Mouse (Mus musculus): ENCODE measurements at regions not wholly inside any gene's neighbourhood (a gene's known extent, or its start where the extent isn't known, plus 50 kb on each side); places are given as distances from the start of the nearest gene placed in this dataset.

DNA sequence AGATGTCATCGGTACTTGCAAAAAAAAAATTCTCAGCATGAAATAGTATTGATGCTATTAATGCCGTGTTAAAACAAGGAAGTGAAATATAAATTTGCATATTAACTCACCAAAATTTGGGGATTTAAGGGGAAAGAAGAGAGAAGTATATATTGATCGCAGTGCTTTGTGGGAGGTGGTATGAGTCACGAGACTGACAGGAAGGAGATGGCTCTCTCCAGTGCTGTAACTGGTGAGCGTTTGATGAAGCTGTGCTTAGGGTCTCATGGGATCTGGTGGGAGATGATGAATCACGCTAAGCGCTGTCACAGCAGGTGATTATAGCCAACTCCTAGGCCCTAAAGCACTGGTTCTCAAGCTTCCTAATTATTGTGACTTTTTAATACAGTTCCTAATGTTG lies 133.8 kb upstream of the Atxn1 start:
- TF ChIP-seq MYOG (IDR thresholded peaks at IDR 0.05; ENCODE audit: control insufficient read depth, extremely low read depth, insufficient read length) (no peak), MYOD1 (IDR thresholded peaks at IDR 0.05; ENCODE audit: control insufficient read depth, insufficient read length, low read depth) (no peak), CEBPB (IDR thresholded peaks at IDR 0.05; ENCODE audit: low read depth) (no peak), CTCF (IDR thresholded peaks at IDR 0.05; ENCODE audit: control insufficient read depth, insufficient read depth, insufficient read length) (no peak), USF1 (IDR thresholded peaks at IDR 0.05; ENCODE audit: low read depth) (no peak), FOSL1 (IDR thresholded peaks at IDR 0.05; ENCODE audit: insufficient read depth, low read length, poor library complexity, severe bottlenecking) (no peak)
- Histone ChIP-seq H3ac (ENCODE audit: control insufficient read depth, insufficient read length, low read depth) (no peak overlapping the region), H3K79me2 (ENCODE audit: control insufficient read depth, insufficient read depth) (no peaks in the 10 kb centered on the region), H3K36me3 (ENCODE audit: control insufficient read depth, insufficient read depth) (no peaks in the 10 kb centered on the region), H3K27me3 (ENCODE audit: control insufficient read depth, insufficient read depth, insufficient read length) (no peaks in the 10 kb centered on the region), H3K4me3 (ENCODE audit: insufficient read depth, poor library complexity, severe bottlenecking) (no peak overlapping the region), H3K79me3 (ENCODE audit: low read depth) (no peaks in the 10 kb centered on the region)

DNA sequence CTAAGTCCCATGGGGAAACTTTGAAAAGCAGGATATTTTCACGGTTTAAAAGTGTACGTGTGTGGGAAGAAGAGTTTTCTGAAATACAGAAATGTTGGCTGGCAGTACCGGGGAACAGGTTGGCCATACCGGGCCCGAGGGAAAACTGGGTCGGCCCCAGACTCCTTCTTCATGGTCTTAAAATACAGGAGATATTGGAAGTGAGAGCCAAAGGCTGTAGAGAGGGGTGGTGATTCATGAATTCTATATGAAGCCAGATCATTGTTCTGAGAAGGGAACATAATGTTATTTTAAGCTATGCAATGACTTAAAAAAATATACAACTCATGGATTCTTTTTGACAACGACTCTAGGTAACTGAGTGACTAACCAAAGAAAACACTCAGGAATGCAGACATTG lies 133.3 kb upstream of the Atxn1 start:
- H3K36me3 ChIP-seq (ENCODE audit: control insufficient read depth, insufficient read depth), result no peaks in the 10 kb centered on the region
- H3ac ChIP-seq (ENCODE audit: control insufficient read depth, insufficient read length, low read depth), result no peak overlapping the region
- H3K4me3 ChIP-seq (ENCODE audit: insufficient read depth, poor library complexity, severe bottlenecking), result no peak overlapping the region
- no peaks in the 10 kb centered on the region for H3K27me3 ChIP-seq (ENCODE audit: control insufficient read depth, insufficient read depth, insufficient read length)
- TF ChIP-seq MAX (IDR thresholded peaks at IDR 0.05), result no peak
- TF ChIP-seq CEBPB (IDR thresholded peaks at IDR 0.05; ENCODE audit: low read depth), result no peak
- TF ChIP-seq USF1 (IDR thresholded peaks at IDR 0.05; ENCODE audit: low read depth), result no peak
- TF ChIP-seq CTCF (IDR thresholded peaks at IDR 0.05; ENCODE audit: control insufficient read depth, insufficient read depth, insufficient read length), result no peak
- TF ChIP-seq FOSL1 (IDR thresholded peaks at IDR 0.05; ENCODE audit: insufficient read depth, low read length, poor library complexity, severe bottlenecking), result no peak
- no peaks in the 10 kb centered on the region for H3K79me2 ChIP-seq (ENCODE audit: control insufficient read depth, insufficient read depth)
- H3K79me3 ChIP-seq (ENCODE audit: low read depth), result no peaks in the 10 kb centered on the region

DNA sequence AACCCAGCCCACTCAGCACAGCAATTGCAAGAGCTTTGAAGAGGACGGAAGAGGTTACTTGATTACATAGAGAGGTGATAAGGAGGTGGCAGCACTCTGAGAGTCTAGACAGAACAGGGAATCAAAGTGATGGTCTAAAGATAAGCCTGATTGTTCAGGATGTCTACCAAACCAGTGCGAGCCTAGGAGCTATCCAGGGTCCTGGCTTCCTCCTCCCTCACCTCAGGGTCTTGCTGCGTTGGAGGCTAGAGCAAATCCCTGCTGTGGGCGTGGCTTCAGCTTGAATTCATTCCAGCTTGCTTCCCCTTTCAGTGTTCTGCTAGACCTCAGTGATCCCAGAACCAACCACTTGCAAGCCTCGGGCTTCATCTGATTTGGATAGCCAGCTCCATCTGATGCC lies 132.2 kb upstream of the Atxn1 start:
- Histone ChIP-seq H3K36me3 (ENCODE audit: control insufficient read depth, insufficient read depth) (no peaks in the 10 kb centered on the region), H3K4me3 (ENCODE audit: insufficient read depth, poor library complexity, severe bottlenecking) (no peak overlapping the region), H3ac (ENCODE audit: control insufficient read depth, insufficient read length, low read depth) (no peak overlapping the region), H3K79me2 (ENCODE audit: control insufficient read depth, insufficient read depth) (no peaks in the 10 kb centered on the region), H3K79me3 (ENCODE audit: low read depth) (no peaks in the 10 kb centered on the region), H3K27me3 (ENCODE audit: control insufficient read depth, insufficient read depth, insufficient read length) (no peaks in the 10 kb centered on the region)
- TF ChIP-seq CEBPB (IDR thresholded peaks at IDR 0.05; ENCODE audit: low read depth) (no peak), MAX (IDR thresholded peaks at IDR 0.05) (no peak), MYOG (IDR thresholded peaks at IDR 0.05; ENCODE audit: control insufficient read depth, extremely low read depth, insufficient read length) (no peak), FOSL1 (IDR thresholded peaks at IDR 0.05; ENCODE audit: insufficient read depth, low read length, poor library complexity, severe bottlenecking) (no peak), USF1 (IDR thresholded peaks at IDR 0.05; ENCODE audit: low read depth) (no peak), MYOD1 (IDR thresholded peaks at IDR 0.05; ENCODE audit: control insufficient read depth, insufficient read length, low read depth) (no peak), CTCF (IDR thresholded peaks at IDR 0.05; ENCODE audit: control insufficient read depth, insufficient read depth, insufficient read length) (no peak)

DNA sequence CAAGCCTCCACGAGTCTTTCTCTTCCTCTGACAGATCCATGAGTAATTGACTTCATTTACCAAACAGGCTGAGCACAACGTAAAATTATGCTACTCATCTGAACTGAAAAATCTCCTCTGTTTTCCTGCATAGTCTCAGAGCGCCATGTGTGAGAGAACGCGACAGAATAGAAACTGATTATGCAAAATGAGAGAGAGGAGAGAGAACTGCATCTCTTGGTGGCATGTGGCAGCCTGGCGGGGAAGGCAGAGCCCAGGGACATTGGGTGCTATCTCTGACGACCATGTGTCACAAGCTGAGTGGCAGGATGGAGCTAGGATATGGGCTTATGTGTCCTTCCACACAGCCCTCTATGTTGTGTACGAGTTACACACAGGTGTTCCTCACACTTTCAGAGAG lies 131.6 kb upstream of the Atxn1 start:
- TF ChIP-seq MAX (IDR thresholded peaks at IDR 0.05) (no peak), CEBPB (IDR thresholded peaks at IDR 0.05; ENCODE audit: low read depth) (no peak), MYOG (IDR thresholded peaks at IDR 0.05; ENCODE audit: control insufficient read depth, extremely low read depth, insufficient read length) (no peak), FOSL1 (IDR thresholded peaks at IDR 0.05; ENCODE audit: insufficient read depth, low read length, poor library complexity, severe bottlenecking) (no peak), CTCF (IDR thresholded peaks at IDR 0.05; ENCODE audit: control insufficient read depth, insufficient read depth, insufficient read length) (no peak), MYOD1 (IDR thresholded peaks at IDR 0.05; ENCODE audit: control insufficient read depth, insufficient read length, low read depth) (no peak)
- H3K4me3 ChIP-seq (ENCODE audit: insufficient read depth, poor library complexity, severe bottlenecking), result no peak overlapping the region
- no peaks in the 10 kb centered on the region for H3K79me3 ChIP-seq (ENCODE audit: low read depth)
- H3K79me2 ChIP-seq (ENCODE audit: control insufficient read depth, insufficient read depth), result no peaks in the 10 kb centered on the region
- H3ac ChIP-seq (ENCODE audit: control insufficient read depth, insufficient read length, low read depth), result no peak overlapping the region
- no peaks in the 10 kb centered on the region for H3K36me3 ChIP-seq (ENCODE audit: control insufficient read depth, insufficient read depth)
- no peaks in the 10 kb centered on the region for H3K27me3 ChIP-seq (ENCODE audit: control insufficient read depth, insufficient read depth, insufficient read length)

DNA sequence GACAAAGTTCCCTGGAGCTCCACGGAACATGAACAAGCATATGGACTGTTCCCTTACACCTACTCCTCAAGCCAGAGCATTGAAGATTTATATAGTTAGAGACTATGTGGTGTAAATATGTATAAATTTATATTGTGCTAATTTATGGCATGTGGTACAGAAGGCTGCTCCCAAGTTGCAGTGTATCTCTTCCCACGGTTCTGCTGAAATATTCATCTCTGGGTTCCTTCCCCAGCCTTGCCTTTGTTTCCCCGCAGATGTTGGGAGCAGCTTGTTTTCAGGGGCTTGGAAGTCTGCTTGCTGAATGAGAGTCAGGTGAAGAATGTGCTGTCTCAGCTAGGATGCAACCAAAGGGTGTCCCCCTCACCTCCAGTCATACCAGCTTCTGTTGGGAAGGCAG lies 128.0 kb upstream of the Atxn1 start:
- Histone ChIP-seq H3K79me3 (ENCODE audit: low read depth) (no peaks in the 10 kb centered on the region), H3K79me2 (ENCODE audit: control insufficient read depth, insufficient read depth) (no peaks in the 10 kb centered on the region), H3ac (ENCODE audit: control insufficient read depth, insufficient read length, low read depth) (no peak overlapping the region), H3K4me3 (ENCODE audit: insufficient read depth, poor library complexity, severe bottlenecking) (no peak overlapping the region), H3K36me3 (ENCODE audit: control insufficient read depth, insufficient read depth) (no peaks in the 10 kb centered on the region), H3K27me3 (ENCODE audit: control insufficient read depth, insufficient read depth, insufficient read length) (no peaks in the 10 kb centered on the region)
- no peak for TF ChIP-seq MAX (IDR thresholded peaks at IDR 0.05)
- TF ChIP-seq MYOG (IDR thresholded peaks at IDR 0.05; ENCODE audit: control insufficient read depth, extremely low read depth, insufficient read length), result no peak
- TF ChIP-seq FOSL1 (IDR thresholded peaks at IDR 0.05; ENCODE audit: insufficient read depth, low read length, poor library complexity, severe bottlenecking), result no peak
- TF ChIP-seq CTCF (IDR thresholded peaks at IDR 0.05; ENCODE audit: control insufficient read depth, insufficient read depth, insufficient read length), result no peak
- no peak for TF ChIP-seq CEBPB (IDR thresholded peaks at IDR 0.05; ENCODE audit: low read depth)
- no peak for TF ChIP-seq USF1 (IDR thresholded peaks at IDR 0.05; ENCODE audit: low read depth)

DNA sequence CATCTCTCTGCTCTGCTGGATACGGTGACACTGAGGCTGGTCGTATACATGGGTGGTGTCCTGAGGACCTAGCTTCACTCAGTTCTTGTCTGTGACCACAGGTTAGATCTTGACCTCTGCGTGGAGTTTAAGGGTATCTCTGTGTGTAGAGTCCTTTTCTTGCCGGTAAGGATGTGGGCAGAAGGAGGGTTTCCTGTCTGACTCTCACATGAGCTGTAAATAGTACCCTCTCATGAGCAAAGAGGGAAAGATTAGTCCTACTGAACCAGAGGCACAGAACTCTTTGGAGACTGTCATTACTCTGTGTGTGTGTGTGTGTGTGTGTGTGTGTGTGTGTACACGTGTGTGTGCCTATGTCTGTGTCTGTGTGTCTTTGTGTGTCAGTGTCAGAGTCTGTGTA lies 126.3 kb upstream of the Atxn1 start:
- Histone ChIP-seq H3ac (ENCODE audit: control insufficient read depth, insufficient read length, low read depth) (no peak overlapping the region), H3K4me3 (ENCODE audit: insufficient read depth, poor library complexity, severe bottlenecking) (no peak overlapping the region), H3K79me3 (ENCODE audit: low read depth) (no peaks in the 10 kb centered on the region), H3K36me3 (ENCODE audit: control insufficient read depth, insufficient read depth) (no peaks in the 10 kb centered on the region), H3K79me2 (ENCODE audit: control insufficient read depth, insufficient read depth) (no peaks in the 10 kb centered on the region), H3K27me3 (ENCODE audit: control insufficient read depth, insufficient read depth, insufficient read length) (no peaks in the 10 kb centered on the region)
- no peak for TF ChIP-seq CEBPB (IDR thresholded peaks at IDR 0.05; ENCODE audit: low read depth)
- TF ChIP-seq MYOD1 (IDR thresholded peaks at IDR 0.05; ENCODE audit: control insufficient read depth, insufficient read length, low read depth), result no peak
- no peak for TF ChIP-seq MYOG (IDR thresholded peaks at IDR 0.05; ENCODE audit: control insufficient read depth, extremely low read depth, insufficient read length)
- no peak for TF ChIP-seq MAX (IDR thresholded peaks at IDR 0.05)
- TF ChIP-seq USF1 (IDR thresholded peaks at IDR 0.05; ENCODE audit: low read depth), result no peak
- TF ChIP-seq FOSL1 (IDR thresholded peaks at IDR 0.05; ENCODE audit: insufficient read depth, low read length, poor library complexity, severe bottlenecking), result no peak
- no peak for TF ChIP-seq CTCF (IDR thresholded peaks at IDR 0.05; ENCODE audit: control insufficient read depth, insufficient read depth, insufficient read length)

All from C2C12 (cell line).